Mouse (Mus musculus) C3H10T1/2 (cell line): Measurements from ENCODE around the gene Ogfod1. TPM values are rescaled to one million over a fixed set of nuclear protein-coding genes. Genes with fewer than 3 reads are reported as not detected.

ENCODE experiments used
- polyA plus RNA-seq, 2 experiments: library from polyadenylated mRNA; unstranded; fragments of >200 nt; fragmentation: generic; extraction: Trizol; gene quantifications; one replicate each; pipeline ENCODE4 v1.2.1; 2012; ENCODE audit warnings: missing spikeins in 2 of 2

Ogfod1 gene
- 1 to 10 TPM; 1.1 to 5.5 TPM for polyA plus RNA-seq

DNA sequence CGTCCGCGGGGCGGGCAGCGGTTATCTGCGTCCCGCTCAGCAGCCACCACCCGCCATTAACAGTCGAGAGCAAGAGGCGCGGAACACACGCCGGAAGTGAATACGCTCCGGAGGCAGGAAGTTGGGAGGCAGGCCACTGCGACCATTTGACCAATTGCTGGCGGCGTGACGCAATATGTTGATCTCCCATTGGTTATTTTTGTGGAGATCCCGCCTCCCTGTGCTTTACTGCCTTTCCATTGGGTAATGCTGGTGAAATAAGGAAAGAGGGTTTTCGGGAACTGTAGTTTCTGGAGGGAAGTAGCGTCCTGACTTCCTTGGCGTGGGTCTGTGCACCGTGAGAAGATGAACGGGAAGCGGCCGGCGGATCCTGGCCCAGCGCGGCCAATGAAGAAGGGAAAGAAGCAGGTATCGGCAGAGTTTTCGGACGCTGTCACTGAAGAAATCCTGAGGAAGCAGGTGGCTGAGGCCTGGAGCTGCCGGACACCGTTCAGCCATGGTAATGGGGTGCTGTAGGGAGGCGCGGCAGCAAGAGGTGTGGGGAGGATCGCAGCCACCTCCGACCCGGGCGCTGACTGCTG is at the start of gene Ogfod1, which contains the start of gene Nudt21:
Gene Ogfod1, plus strand, starts transcription at position 255 of the 581 bp plus-strand sequence.
Gene Nudt21, minus strand, starts transcription at position 88 of the 581 bp plus-strand sequence.

DNA sequence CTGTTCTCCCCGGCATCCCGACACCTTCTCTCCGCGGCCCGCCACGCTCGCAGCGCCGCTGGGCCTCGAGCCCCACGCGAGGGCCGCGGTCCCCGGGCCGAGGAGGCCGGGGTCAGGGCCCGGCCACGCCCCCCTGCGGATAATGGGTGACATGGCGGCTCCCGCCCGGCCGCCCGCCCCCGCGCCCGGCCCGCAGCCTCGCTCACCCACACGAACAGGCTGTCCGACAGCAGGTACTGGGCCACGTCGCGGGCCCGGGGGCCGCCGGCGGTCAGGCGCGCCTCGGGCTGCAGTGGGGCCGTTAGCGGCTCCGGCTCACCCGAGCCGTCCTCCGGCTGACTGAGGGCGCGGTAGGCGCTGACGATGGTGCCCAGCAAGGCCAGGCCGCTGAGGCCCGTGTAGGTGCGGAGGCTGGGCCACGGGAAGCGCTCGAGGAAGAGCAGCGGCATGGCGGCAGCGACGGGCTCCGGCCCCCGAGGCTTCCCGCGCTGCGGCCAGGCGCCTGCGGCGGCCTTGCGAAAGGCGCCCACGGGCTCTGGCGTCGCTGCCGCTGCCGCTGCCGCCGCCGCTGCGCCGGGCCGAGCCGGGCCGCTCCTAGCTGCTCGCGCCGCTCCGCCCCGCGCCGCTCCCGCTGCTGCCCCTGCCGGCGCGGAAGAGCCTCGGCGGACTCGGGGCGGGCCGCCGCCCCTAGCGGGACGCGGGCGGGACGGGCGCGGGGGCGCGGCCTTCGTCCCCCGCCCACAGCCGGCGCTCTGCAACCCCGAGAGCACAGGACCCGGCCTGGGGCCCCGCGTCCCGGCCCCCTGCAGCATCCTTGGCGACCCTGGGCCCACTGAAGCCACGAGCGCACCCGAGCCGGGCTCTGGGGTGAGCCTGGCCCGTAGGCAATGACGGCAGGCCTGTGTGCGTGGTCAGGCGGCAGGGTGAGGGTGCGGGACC is 24.7 kb upstream of the Ogfod1 start, which contains the start of gene Amfr:
Gene Amfr, minus strand, starts transcription at position 830 of the 939 bp plus-strand sequence.

GRCm38 (mm10) chr8:94098081-94098974 is 61.3 kb downstream of the Ogfod1 start, which contains the start of gene Bbs2:
Bbs2 (minus strand) TSS chr8:94098928.

Other genes starting within 250 kb of the Ogfod1 start
- gene Gnao1, start 227.2 kb upstream of the Ogfod1 start, polyA plus RNA-seq: 10 to 100 TPM; 10.4 to 52.4 TPM
- 10 to 100 TPM; 20.6 to 63.6 TPM for gene Amfr, start 24.4 kb upstream of the Ogfod1 start, polyA plus RNA-seq
- 10 to 100 TPM; 68.9 to 79.4 TPM for gene Nudt21, start 167 bp upstream of the Ogfod1 start, polyA plus RNA-seq
- 10 to 100 TPM in 1 of 2 experiments, 1 to 10 TPM in 1; 2.4 to 20.0 TPM for gene Bbs2, start 61.7 kb downstream of the Ogfod1 start, polyA plus RNA-seq
- under 1 TPM in 1 of 2 experiments, not detected in 1; 0.15 TPM for gene Mt4, start 100.0 kb downstream of the Ogfod1 start, polyA plus RNA-seq
- not detected for gene Mt3, start 115.4 kb downstream of the Ogfod1 start, polyA plus RNA-seq
- gene Mt2, start 135.5 kb downstream of the Ogfod1 start, polyA plus RNA-seq: 100 to 1,000 TPM; 253 to 636 TPM
- gene Mt1, start 141.9 kb downstream of the Ogfod1 start, polyA plus RNA-seq: 1,000 to 10,000 TPM in 1 of 2 experiments, 100 to 1,000 TPM in 1; 937 to 1,009 TPM
- 10 to 100 TPM; 21.1 to 23.5 TPM for gene Nup93, start 177.4 kb downstream of the Ogfod1 start, polyA plus RNA-seq